Mouse (Mus musculus) heart, adult 2 months (tissue): ENCODE results near the gene Rnf126.

ENCODE experiments used
- CTCF ChIP-seq: fragments of 200-600 bp; IDR thresholded peaks from 2 replicates; pipeline ENCODE4 v1.8.1; 2022; ENCODE audit warnings: antibody characterized with exemption, mild to moderate bottlenecking, moderate library complexity
- EP300 ChIP-seq: fragments of 200-500 bp; IDR thresholded peaks from 2 replicates; pipeline ENCODE4 v1.6.1; 2011; ENCODE audit warnings: low read depth, low read length, control low read depth; ENCODE audit not compliant: insufficient read depth
- POLR2A ChIP-seq: fragments of 200-500 bp; IDR thresholded peaks from 2 replicates; pipeline ENCODE4 v1.6.1; 2011; ENCODE audit warnings: mild to moderate bottlenecking, low read depth, low read length, control low read depth; ENCODE audit not compliant: insufficient read depth

DNA sequence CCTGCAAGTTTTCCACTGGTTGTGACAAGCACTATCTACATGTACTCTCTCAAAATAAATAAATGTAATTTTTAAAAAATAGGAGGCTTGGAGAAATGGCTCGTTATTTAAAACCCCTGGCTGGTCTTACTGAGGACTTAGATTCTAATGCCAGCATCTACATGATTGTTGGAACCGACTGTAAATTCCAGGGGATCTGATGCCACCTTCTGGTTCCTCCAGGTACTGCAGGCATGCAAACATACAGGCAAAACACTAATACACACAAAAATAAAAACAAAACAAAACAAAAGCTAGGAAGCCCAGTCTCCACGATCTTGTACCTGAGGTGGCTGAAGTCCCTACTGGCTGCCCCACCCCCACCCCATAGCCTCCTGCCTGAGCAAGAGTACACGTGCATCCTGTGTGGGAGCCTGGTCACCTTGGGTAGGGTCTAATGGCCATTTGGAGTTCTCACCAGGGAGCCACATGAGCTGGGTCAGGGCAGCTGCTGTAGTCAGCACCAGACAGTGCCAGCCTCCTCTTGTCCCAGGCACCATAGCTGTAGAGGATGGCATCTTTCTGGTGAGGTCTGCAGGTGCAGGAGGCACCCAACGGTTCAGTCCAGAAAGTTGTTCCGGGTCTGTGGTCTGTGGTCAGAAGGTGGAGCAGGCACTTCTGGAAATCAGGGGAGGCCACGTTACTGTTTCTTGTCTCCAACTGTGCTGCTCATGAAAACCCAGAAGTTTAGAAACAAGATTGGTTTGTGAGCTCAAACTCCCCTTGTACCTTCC is 21.8 kb upstream of the Rnf126 start:
- TF ChIP-seq POLR2A (no peak), CTCF (no peak), EP300 (0 out of 2 replicates have a peak, but pooled peaks have one; percentile 22)
